Comparison of ENCODE assay signal across 22 mouse cellular contexts in the genomic region with DNA sequence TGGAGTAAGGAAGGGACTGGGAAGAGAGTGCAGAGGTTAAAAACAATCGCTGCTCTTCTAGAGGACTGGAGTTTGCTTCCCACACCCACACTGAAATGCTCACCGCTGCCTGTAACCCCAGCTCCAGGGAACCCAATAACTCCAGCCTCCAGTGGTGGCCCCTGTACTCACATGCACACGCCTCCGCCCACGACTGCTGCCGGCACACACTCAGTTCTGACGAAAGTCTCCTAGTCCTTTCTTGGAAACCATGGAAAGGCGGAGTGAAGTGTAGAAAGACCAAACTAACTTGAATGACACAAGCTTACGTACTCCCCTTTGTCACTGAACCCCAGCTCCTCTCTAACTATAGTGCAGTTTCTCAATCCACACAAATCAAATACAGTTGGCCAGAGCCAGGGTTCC. TPM values are rescaled to one million over a fixed set of nuclear protein-coding genes. Genes with fewer than 3 reads are reported as not detected.
A peak's percentile ranks its signal among the peaks of the same experiment; 100 is the strongest.
DNase-seq lines count a peak whose midpoint lies in the region; ATAC-seq and TF ChIP-seq lines count a peak whose summit lies in the region.
"Had no signal": no experiment of that assay in that cellular context is flagged by ENCODE, and none has a peak within 500 bp of the region (broad histone marks: within the 10 kb centered on the region; RNA-seq: fewer than 3 reads in every experiment).

No protein-coding gene starts in this region.

- no peaks in the 10 kb centered on the region for H3K36me3 ChIP-seq in kidney, adult 2 months (ENCODE audit: control insufficient read depth, insufficient read depth, low read length)
- no peaks in the 10 kb centered on the region for H3K36me3 ChIP-seq in midbrain, embryonic 13.5 days
- no peaks in the 10 kb centered on the region for H3K36me3 ChIP-seq in midbrain, embryonic 10.5 days
- H3K36me3 ChIP-seq: embryonic facial prominence, embryonic 15.5 days; heart, embryonic 10.5 days; hindbrain, embryonic 13.5 days; limb, embryonic 12.5 days; lung, embryonic 15.5 days; neural tube, embryonic 12.5 days had no signal

- H3K27me3 ChIP-seq in kidney, adult 2 months (replicated peaks; ENCODE audit: control insufficient read depth, insufficient read depth, low read length) = no peaks in the 10 kb centered on the region
- H3K27me3 ChIP-seq in midbrain, embryonic 13.5 days = no peaks in the 10 kb centered on the region
- H3K27me3 ChIP-seq in midbrain, embryonic 10.5 days (ENCODE audit: low read depth, poor library complexity, severe bottlenecking) = peaks cover 4% of the 10 kb centered on the region; the same call in 1 of the 2 replicates
- H3K27me3 ChIP-seq: embryonic facial prominence, embryonic 15.5 days; hindbrain, embryonic 13.5 days; lung, embryonic 15.5 days; neural tube, embryonic 12.5 days had no signal

- no peak for TF ChIP-seq POLR2A in kidney, adult 2 months (IDR thresholded peaks at IDR 0.05; ENCODE audit: low read depth, low read length)

- H3K4me3 ChIP-seq in kidney, adult 2 months (ENCODE audit: insufficient read depth, low read depth, low read length) = no peak overlapping the region
- H3K4me3 ChIP-seq in midbrain, embryonic 13.5 days (replicated peaks) = no peak overlapping the region
- H3K4me3 ChIP-seq in midbrain, embryonic 10.5 days = no peak overlapping the region
- H3K4me3 ChIP-seq: embryonic facial prominence, embryonic 15.5 days; heart, embryonic 10.5 days; hindbrain, embryonic 13.5 days; limb, embryonic 12.5 days; lung, embryonic 15.5 days; neural tube, embryonic 12.5 days had no signal

- WGBS in kidney, adult 2 months = 51% methylated on average over 9 of the region's 9 CpGs
- 82% methylated on average over 9 of the region's 9 CpGs for WGBS in midbrain, embryonic 13.5 days
- 85% methylated on average over 9 of the region's 9 CpGs for WGBS in midbrain, embryonic 10.5 days

- no peaks in the 10 kb centered on the region for H3K9me3 ChIP-seq in midbrain, embryonic 13.5 days
- no peaks in the 10 kb centered on the region for H3K9me3 ChIP-seq in midbrain, embryonic 10.5 days (replicated peaks)
- H3K9me3 ChIP-seq: embryonic facial prominence, embryonic 15.5 days; heart, embryonic 10.5 days; hindbrain, embryonic 13.5 days; limb, embryonic 12.5 days; lung, embryonic 15.5 days; neural tube, embryonic 12.5 days had no signal

- ATAC-seq in midbrain, embryonic 13.5 days = no peak

- no peak overlapping the region for H3K4me2 ChIP-seq in midbrain, embryonic 13.5 days (replicated peaks)
- H3K4me2 ChIP-seq: embryonic facial prominence, embryonic 15.5 days; hindbrain, embryonic 13.5 days; limb, embryonic 12.5 days; lung, embryonic 15.5 days; neural tube, embryonic 12.5 days had no signal

- H3K9ac ChIP-seq in midbrain, embryonic 13.5 days (replicated peaks) = 0 out of 2 replicates have a peak overlapping the region, but pooled peaks have one; percentile 36
- H3K9ac ChIP-seq: embryonic facial prominence, embryonic 15.5 days; hindbrain, embryonic 13.5 days; limb, embryonic 12.5 days; lung, embryonic 15.5 days; neural tube, embryonic 12.5 days had no signal

- H3K27ac ChIP-seq in kidney, adult 2 months (ENCODE audit: insufficient read depth, low read depth, low read length) = no peak overlapping the region
- no peak overlapping the region for H3K27ac ChIP-seq in midbrain, embryonic 13.5 days
- no peak overlapping the region for H3K27ac ChIP-seq in midbrain, embryonic 10.5 days (replicated peaks)
- H3K27ac ChIP-seq: embryonic facial prominence, embryonic 15.5 days; heart, embryonic 10.5 days; hindbrain, embryonic 13.5 days; limb, embryonic 12.5 days; lung, embryonic 15.5 days; neural tube, embryonic 12.5 days had no signal

- DNase-seq in kidney, adult 2 months = peak; percentile 52
- no peak for DNase-seq in kidney, postnatal 25 days
- DNase-seq in midbrain, embryonic 10.5 days (ENCODE audit: low spot score) = no peak
- peak; percentile 89 for DNase-seq in gonadal fat pad, adult 2 months (ENCODE audit: low read depth)
- peak; percentile 38 for DNase-seq in yolk sac, embryonic 10.5 days (ENCODE audit: low spot score)
- DNase-seq in cerebellum, adult 18-20 months = no peak
- no peak for DNase-seq in natural killer cell, adult 2 months (ENCODE audit: low spot score in 2 of 2)
- DNase-seq: cerebellum, postnatal 10 days; embryo, embryonic 11 days; gastrocnemius, postnatal 25 days; heart, postnatal 10 days; kidney, adult 18-20 months; layer of hippocampus, postnatal 36 days; spleen, adult 18-20 months; thymus, adult 2 months had no signal

- TF ChIP-seq CTCF in kidney, adult 2 months (conservative IDR thresholded peaks at IDR 0.05; ENCODE audit: insufficient read depth, insufficient read length, low read depth, low read length) = 0 out of 2 replicates have a peak, but pooled peaks have one; percentile 5

- H3K4me1 ChIP-seq in kidney, adult 2 months (ENCODE audit: control insufficient read depth, insufficient read depth, low read length) = peaks cover 7% of the 10 kb centered on the region; the same call in 1 of the 2 replicates
- no peaks in the 10 kb centered on the region for H3K4me1 ChIP-seq in midbrain, embryonic 13.5 days (replicated peaks)
- peaks cover 3% of the 10 kb centered on the region; the same call in 1 of the 2 replicates for H3K4me1 ChIP-seq in midbrain, embryonic 10.5 days
- H3K4me1 ChIP-seq: embryonic facial prominence, embryonic 15.5 days; limb, embryonic 12.5 days; lung, embryonic 15.5 days; neural tube, embryonic 12.5 days had no signal

RNA-seq across cellular contexts. Expression of gene Kifc3, which starts 2.6 kb away (rescaled TPM):
- 92.3 and 100 TPM in 2 replicates for polyA plus RNA-seq in kidney, adult 2 months (2012; rRNA removed)
- 12.6 and 14.3 TPM in 2 replicates for polyA plus RNA-seq in midbrain, embryonic 13.5 days (2015; fragmentation: Nextera tagmentation; extraction: Ambion mirVana)
- polyA plus RNA-seq in midbrain, embryonic 10.5 days (2016; fragmentation: Nextera tagmentation; extraction: Ambion mirVana) = 4.1 and 5.2 TPM in 2 replicates
- 34.9 and 39.4 TPM in 2 replicates for polyA plus RNA-seq in gonadal fat pad, adult 2 months (2012; rRNA removed)

Comparison
In these comparisons a context has a peak if more than half of its experiments do, and no peak if none do; other contexts are left out.
1. DNase-seq: peak in kidney, adult 2 months (single experiment), gonadal fat pad, adult 2 months (single experiment) and yolk sac, embryonic 10.5 days (single experiment); none in kidney, postnatal 25 days (0 of 2), midbrain, embryonic 10.5 days (single experiment), cerebellum, adult 18-20 months (0 of 2) and natural killer cell, adult 2 months (0 of 2).